Mouse (Mus musculus) lung, embryonic 14.5 days (tissue): Measurements from ENCODE around the gene Lpo. TPM values are rescaled to one million over a fixed set of nuclear protein-coding genes. Genes with fewer than 3 reads are reported as not detected.
"Not testable (repeated sequence)": the region's sequence is repeated elsewhere in the genome, so short reads cannot be mapped to it uniquely, and the experiment has no call there.

Experiments
- ATAC-seq: fragments of 200-750 bp; cut with Nextera tagmentation; 2 replicates; pipeline ENCODE4 v1.8.0; 2017; ENCODE audit warnings: mild to moderate bottlenecking, moderate TSS enrichment, moderate library complexity; ENCODE audit not compliant: insufficient read depth
- DNase-seq: peaks from one replicate; pipeline ENCODE4 v3.0.0-alpha.2; 2015
- H3K27ac ChIP-seq: fragments of 300-500 bp; sonication (generic); 2 replicates; pipeline ENCODE4 v1.5.1; 2014; ENCODE audit warnings: low read depth, mild to moderate bottlenecking, moderate library complexity
- H3K27me3 ChIP-seq: fragments of 300-500 bp; sonication (generic); 2 replicates; pipeline ENCODE4 v1.6.1; 2014; ENCODE audit warnings: low read length, control low read depth; ENCODE audit not compliant: insufficient read depth
- H3K36me3 ChIP-seq: fragments of 300-500 bp; sonication (generic); 2 replicates; pipeline ENCODE4 v1.6.1; 2014; ENCODE audit warnings: control low read depth; ENCODE audit not compliant: insufficient read depth
- H3K4me1 ChIP-seq: fragments of 300-500 bp; sonication (generic); 2 replicates; pipeline ENCODE4 v1.6.1; 2014; ENCODE audit warnings: antibody characterized with exemption, control low read depth; ENCODE audit not compliant: insufficient read depth
- H3K4me2 ChIP-seq: fragments of 300-500 bp; sonication (generic); 2 replicates; pipeline ENCODE4 v1.6.1; 2014; ENCODE audit warnings: mild to moderate bottlenecking
- H3K4me3 ChIP-seq: fragments of 300-500 bp; sonication (generic); 2 replicates; pipeline ENCODE4 v1.5.1; 2014; ENCODE audit warnings: low read depth, low read length
- H3K9ac ChIP-seq: fragments of 300-500 bp; sonication (generic); 2 replicates; pipeline ENCODE4 v1.6.1; 2014
- H3K9me3 ChIP-seq: fragments of 300-500 bp; sonication (generic); 2 replicates; pipeline ENCODE4 v1.6.1; 2016; ENCODE audit warnings: low read depth, low read length, control low read depth
- CTCF ChIP-seq: IDR thresholded peaks from 2 replicates; pipeline ENCODE4 v1.5.1; 2016; ENCODE audit warnings: antibody characterized with exemption, low read depth
- WGBS: fragments of 180-500 bp; shearing (Covaris S2); extraction: QIAGEN DNeasy Blood & Tissue Kit; methylation state at CpG from one replicate; pipeline ENCODE4 v1.1.7; 2014; 5-methylcytosine and 5-hydroxymethylcytosine counted together
- polyA plus RNA-seq: library from polyadenylated mRNA; unstranded; fragments of >200 nt; fragmentation: Nextera tagmentation; extraction: Ambion mirVana; gene quantifications from 2 replicates; pipeline ENCODE4 v1.2.1, GENCODE M21; 2014

Gene Lpo
- polyA plus RNA-seq: 0.05 TPM in 1 of 2 replicates, not detected in the other

- no peaks in the 10 kb centered on the region for H3K27me3 ChIP-seq
- TF ChIP-seq CTCF: no peak
- H3K36me3 ChIP-seq: no peaks in the 10 kb centered on the region
- no peak within 1 kb of the TSS for H3K4me3 ChIP-seq
- no peak within 1 kb of the TSS for H3K9ac ChIP-seq
- H3K9me3 ChIP-seq: no peaks in the 10 kb centered on the region
- ATAC-seq (no peak), DNase-seq (no peak)
- H3K27ac ChIP-seq: no peak within 1 kb of the TSS
- WGBS: 57% methylated on average over 10 of the region's 10 CpGs
- no peaks in the 10 kb centered on the region for H3K4me1 ChIP-seq
- H3K4me2 ChIP-seq: no peak within 1 kb of the TSS
These were observed at the start of gene Lpo for GRCm38 (mm10) chr11:87828239-87828900. Gene Lpo (minus strand): TSS chr11:87828289.

- H3K9ac ChIP-seq: no peak within 1 kb of the TSS
These were observed 47.3 kb upstream of the Lpo start, which contains the start of gene Epx for GRCm38 (mm10) chr11:87875436-87875835. Gene Epx (minus strand): TSS chr11:87875536.

GRCm38 (mm10) chr11:87871766-87872165 is 43.7 kb upstream of the Lpo start:
- Histone ChIP-seq H3K4me3 (no peak overlapping the region), H3K4me2 (no peak overlapping the region), H3K36me3 (no peaks in the 10 kb centered on the region), H3K4me1 (no peaks in the 10 kb centered on the region), H3K27ac (no peak overlapping the region), H3K9me3 (no peaks in the 10 kb centered on the region), H3K27me3 (no peaks in the 10 kb centered on the region), H3K9ac (no peak overlapping the region)
- ATAC-seq: no peak
- 36% methylated on average over 8 of the region's 8 CpGs for WGBS
- TF ChIP-seq CTCF: no peak
- peak; percentile 3 for DNase-seq

More at GRCm38 (mm10) chr11:87875436-87875835, 47.3 kb upstream of the Lpo start, which contains the start of gene Epx:
- Histone ChIP-seq H3K4me3 (no peak within 1 kb of the TSS), H3K36me3 (no peaks in the 10 kb centered on the region), H3K4me2 (no peak within 1 kb of the TSS), H3K27ac (no peak within 1 kb of the TSS), H3K27me3 (no peaks in the 10 kb centered on the region), H3K4me1 (no peaks in the 10 kb centered on the region), H3K9me3 (no peaks in the 10 kb centered on the region)
- TF ChIP-seq CTCF: no peak
- ATAC-seq: no peak
- DNase-seq: no peak
- 70% methylated on average over 6 of the region's 6 CpGs for WGBS

- no peak for ATAC-seq
- 66% methylated on average over 2 of the region's 2 CpGs for WGBS
- Histone ChIP-seq H3K9ac (no peak overlapping the region), H3K27me3 (no peaks in the 10 kb centered on the region), H3K9me3 (no peaks in the 10 kb centered on the region), H3K4me2 (no peak overlapping the region), H3K27ac (no peak overlapping the region), H3K4me3 (no peak overlapping the region), H3K4me1 (no peaks in the 10 kb centered on the region), H3K36me3 (no peaks in the 10 kb centered on the region)
- TF ChIP-seq CTCF: no peak
- no peak for DNase-seq
These were observed 42.0 kb upstream of the Lpo start for GRCm38 (mm10) chr11:87870096-87870495.

GRCm38 (mm10) chr11:87866891-87867290 is 38.8 kb upstream of the Lpo start:
- 80% methylated on average over 1 of the region's 2 CpGs for WGBS
- not testable (repeated sequence) for H3K27me3 ChIP-seq, H3K4me2 ChIP-seq, H3K4me1 ChIP-seq, H3K9ac ChIP-seq, ATAC-seq, H3K27ac ChIP-seq, H3K9me3 ChIP-seq, H3K36me3 ChIP-seq, H3K4me3 ChIP-seq
- peak; percentile 8 for DNase-seq

- TF ChIP-seq CTCF: no peak
- Histone ChIP-seq H3K4me1 (no peaks in the 10 kb centered on the region), H3K4me2 (no peak overlapping the region), H3K4me3 (no peak overlapping the region), H3K9ac (no peak overlapping the region), H3K9me3 (no peaks in the 10 kb centered on the region), H3K36me3 (peaks cover 30% of the 10 kb centered on the region), H3K27ac (no peak overlapping the region), H3K27me3 (no peaks in the 10 kb centered on the region)
- ATAC-seq (no peak), DNase-seq (no peak)
- WGBS: 86% methylated on average over 13 of the region's 13 CpGs
These were observed 34.7 kb upstream of the Lpo start for GRCm38 (mm10) chr11:87862805-87863204.

GRCm38 (mm10) chr11:87860426-87860825 is 32.3 kb upstream of the Lpo start:
- Histone ChIP-seq H3K27ac (no peak overlapping the region), H3K9me3 (no peaks in the 10 kb centered on the region), H3K4me2 (no peak overlapping the region), H3K9ac (no peak overlapping the region), H3K4me3 (no peak overlapping the region), H3K36me3 (peaks cover 38% of the 10 kb centered on the region), H3K4me1 (no peaks in the 10 kb centered on the region), H3K27me3 (no peaks in the 10 kb centered on the region)
- no peak for TF ChIP-seq CTCF
- DNase-seq: no peak
- 81% methylated on average over 9 of the region's 9 CpGs for WGBS
- no peak for ATAC-seq
